Mouse (Mus musculus) cerebellum, postnatal 25 days (tissue): Measurements from ENCODE around the gene Rhobtb1.

ENCODE experiments used
- DNase-seq, 2 experiments: peaks; one replicate each; pipeline ENCODE4 v3.0.0; 2021; ENCODE audit warnings: mixed read lengths in 2 of 2

The Rhobtb1 gene

GRCm38 (mm10) chr10:69328029-69328655 is 176.9 kb downstream of the Rhobtb1 start:
- DNase-seq = no peak

- DNase-seq = no peak
Observed at GRCm38 (mm10) chr10:69328656-69329046, 177.4 kb downstream of the Rhobtb1 start.

DNA sequence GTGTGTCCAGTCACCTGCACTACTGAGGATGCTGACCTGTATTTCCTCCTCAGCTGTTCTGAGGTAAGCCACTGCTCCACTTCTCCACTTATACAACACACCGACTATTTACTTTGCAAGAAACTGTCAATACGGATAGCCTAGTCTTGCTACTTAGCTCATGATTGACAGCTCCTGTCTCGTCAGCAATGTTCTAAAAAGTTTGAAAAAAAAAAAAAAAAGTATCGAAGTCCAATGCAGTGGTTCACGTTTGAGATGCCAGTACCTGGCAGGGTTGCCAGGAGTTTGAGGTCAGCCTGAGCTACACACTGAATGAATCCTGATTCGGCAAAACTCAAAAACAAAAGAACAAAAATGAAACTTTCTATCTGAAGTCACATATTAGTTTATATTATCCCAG is 180.0 kb downstream of the Rhobtb1 start:
- no peak for DNase-seq

DNA sequence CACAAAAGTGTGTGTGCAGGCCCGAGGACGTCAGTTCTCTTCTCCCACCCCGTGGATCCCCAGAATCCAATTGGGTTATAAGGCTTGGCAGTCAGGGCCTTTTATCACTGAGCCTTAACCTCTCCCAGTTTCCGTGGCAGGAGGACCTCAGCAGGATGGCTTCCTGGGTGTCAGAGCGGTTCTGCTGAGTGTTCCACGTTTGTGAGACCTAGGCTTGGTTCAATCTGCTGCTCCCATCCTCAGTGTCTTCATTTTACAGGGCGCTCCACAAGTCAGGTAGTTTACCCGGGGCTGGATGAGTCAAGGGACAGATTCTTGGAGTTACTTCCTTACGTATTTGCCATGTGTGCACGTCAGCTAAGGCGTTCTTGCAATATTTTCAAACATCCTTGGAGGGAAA is 182.0 kb downstream of the Rhobtb1 start:
- DNase-seq = no peak

DNA sequence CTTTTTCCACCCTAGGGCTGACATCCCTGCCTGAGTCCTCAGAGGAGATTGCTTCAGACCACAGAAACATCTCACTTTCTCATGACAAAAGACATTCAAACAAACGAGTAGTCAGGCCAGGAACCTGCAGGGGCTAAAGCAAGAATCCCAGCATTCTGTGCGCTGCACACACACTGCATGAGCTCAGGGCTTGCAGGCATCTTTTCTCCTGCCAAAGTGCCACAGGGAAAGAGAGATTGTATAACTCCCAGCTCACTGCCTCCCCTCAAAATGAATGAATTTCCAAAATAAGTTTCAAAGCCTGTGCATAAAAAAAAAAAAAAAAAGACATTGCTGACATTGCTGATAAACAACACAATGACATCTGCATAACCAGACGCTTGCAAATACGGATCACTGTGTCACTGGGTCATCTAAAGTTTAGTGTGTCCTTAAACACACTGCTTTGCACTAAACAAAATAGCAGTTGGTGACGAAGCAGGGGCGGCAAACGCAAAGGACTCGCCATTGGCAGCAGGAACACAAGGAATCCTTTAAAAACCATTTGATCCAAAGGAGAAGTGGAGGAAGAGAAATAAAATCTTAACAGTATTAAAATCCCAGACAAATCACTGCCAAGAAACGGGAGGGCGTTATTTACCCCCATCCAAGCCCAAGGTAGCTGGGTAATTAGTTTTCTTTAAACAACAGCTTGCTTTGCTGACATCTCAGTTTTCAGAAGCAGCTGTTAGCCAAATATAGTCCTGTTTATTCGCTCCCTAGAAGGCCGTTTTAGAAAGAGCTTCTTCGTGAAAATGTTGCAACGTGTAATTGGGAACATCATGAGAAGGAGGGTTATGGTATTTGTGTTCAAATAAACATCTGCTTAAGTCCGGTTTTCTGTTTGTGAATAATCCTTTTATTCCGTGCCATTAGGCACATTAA is 183.3 kb downstream of the Rhobtb1 start:
- DNase-seq = no peak

GRCm38 (mm10) chr10:69335195-69335536 is 183.9 kb downstream of the Rhobtb1 start:
- no peak for DNase-seq

DNA sequence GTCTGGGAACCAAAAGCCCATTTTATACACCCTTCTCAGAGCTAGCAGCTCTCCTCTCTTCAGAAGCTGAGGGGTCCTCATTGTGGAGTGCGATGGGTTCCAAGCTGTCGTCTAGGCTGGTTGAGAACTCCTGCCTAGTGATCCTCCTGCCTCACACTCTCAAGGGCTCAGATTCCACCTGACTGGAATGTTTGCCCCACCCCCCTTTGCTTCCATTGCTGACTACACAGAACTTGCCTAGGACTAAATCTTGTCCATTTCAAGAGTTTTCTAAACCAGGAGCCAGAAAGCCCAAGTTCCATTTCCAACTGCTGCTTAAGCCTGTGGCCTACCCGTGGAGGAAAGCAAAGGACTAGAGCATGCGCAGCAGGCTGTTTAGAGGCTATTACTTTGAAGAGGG is 184.4 kb downstream of the Rhobtb1 start:
- DNase-seq = no peak

DNA sequence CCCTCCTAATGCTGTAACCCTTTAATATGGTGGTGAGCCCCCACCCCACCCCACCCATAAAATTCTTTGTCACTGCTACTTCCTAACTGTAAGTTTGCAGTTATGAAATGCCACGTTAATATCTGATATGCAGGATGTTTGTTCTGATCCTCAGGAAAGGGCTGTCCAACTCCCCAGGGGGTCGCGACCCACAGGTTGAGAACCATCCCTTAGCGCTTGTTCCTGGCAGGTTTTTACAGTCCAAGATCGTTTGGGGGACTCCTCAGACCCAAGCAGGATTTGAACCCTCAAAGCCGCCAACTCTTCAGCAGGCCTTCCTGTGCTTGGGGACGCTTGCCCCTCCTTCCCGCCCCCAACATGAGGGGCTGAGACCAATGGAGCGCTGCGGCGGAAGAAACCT is 185.0 kb downstream of the Rhobtb1 start:
- DNase-seq = no peak

DNA sequence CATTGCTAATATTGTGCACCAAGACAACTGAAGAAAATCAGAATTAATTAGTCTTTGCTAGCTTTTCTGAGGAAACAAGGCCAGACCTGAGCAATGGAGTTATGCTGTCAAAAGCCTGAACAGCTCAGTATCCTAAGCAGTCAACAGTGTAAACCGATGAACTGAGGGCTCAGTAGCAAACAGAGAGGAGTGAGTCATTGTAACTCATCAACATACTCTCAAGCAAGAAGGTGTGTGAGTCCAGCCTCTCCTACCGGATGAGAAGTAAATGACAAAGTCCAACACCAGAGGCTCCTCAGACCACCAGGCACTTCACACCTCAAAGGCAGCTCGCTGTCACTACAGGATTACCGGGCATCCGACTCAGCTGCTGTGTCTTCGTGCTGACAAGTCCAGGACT is 188.8 kb downstream of the Rhobtb1 start:
- no peak for DNase-seq
